Mouse (Mus musculus): Measurements from ENCODE around the gene Ccdc42.

DNA sequence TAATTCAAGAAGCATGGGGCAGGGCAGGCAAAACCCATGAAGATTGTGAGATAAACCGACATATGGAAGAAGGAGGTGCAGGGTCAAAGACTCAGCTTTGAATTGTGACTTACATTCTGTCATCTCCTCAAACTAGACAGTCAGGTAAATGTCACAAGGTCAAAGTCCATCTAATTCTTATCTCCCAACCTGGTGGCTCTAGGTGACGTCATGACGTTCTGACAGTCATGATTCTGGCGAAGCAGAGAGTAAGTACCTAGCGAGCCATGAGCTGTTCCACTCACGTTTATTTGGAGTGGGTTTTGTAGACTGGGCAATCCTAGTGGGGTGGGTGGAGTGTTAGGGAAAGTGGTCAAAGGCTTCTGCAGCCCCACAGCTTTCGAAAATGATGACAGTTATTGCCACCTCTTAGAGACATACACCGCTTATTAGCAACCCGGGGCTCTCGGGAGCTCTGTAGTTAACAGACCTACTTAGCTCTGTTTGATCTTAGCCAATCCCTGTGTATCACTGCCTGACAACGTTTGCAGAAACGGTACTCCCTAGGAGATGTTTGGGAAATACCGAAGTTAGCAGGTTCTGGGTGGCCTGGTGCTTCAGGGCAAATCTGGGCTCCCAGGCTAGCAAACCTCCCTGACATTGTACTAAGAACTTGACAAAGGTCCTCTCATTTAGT lies 22.3 kb upstream of the Ccdc42 start:
- no peak for TF ChIP-seq POLR2A (IDR thresholded peaks at IDR 0.05; ENCODE audit: insufficient read depth, low read depth, low read length)
- TF ChIP-seq CTCF (IDR thresholded peaks at IDR 0.05): no peak
